Mouse (Mus musculus): ENCODE results near the gene Tsc22d1. TPM values are rescaled to one million over a fixed set of nuclear protein-coding genes. Genes with fewer than 3 reads are reported as not detected.

Gene Tsc22d1
- polyA plus RNA-seq, 1 experiment from 2014 or later, result 645 TPM

GRCm38 (mm10) chr14:76480507-76480906 lies 65.7 kb downstream of the Tsc22d1 start:
- Histone ChIP-seq H3K4me2 (no peak overlapping the region), H3K4me1 (ENCODE audit: insufficient read depth) (no peaks in the 10 kb centered on the region), H3K36me3 (ENCODE audit: insufficient read depth) (no peaks in the 10 kb centered on the region), H3K27ac (ENCODE audit: low read depth) (no peak overlapping the region), H3K4me3 (ENCODE audit: low read depth, low read length) (no peak overlapping the region), H3K9ac (no peak overlapping the region), H3K9me3 (ENCODE audit: low read depth, low read length) (no peaks in the 10 kb centered on the region), H3K27me3 (ENCODE audit: insufficient read depth, low read length) (no peaks in the 10 kb centered on the region)
- WGBS, result 79% methylated on average over 11 of the region's 11 CpGs
- ATAC-seq (ENCODE audit: insufficient read depth) (no peak), DNase-seq (no peak)
- TF ChIP-seq CTCF (IDR thresholded peaks at IDR 0.05; ENCODE audit: low read depth), result no peak

DNA sequence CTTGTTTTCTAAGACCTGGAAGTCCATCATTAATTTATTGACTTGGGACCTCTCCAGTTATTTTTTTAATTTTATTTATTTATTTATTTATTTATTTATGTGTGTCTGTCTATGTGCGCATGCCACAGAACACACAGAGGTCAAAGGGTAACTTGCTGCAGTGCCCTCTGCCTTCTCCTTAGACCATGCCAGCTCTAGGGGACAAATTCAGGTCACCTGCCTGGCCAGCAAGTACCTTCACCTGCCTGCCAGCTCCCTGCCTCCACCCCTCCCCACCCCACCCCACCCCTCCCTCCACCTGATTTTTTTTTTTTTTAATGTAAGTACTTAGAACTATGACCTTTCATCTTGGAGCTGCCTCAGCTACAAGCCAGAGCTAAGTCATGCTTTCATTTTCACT lies 68.9 kb downstream of the Tsc22d1 start:
- ATAC-seq (ENCODE audit: insufficient read depth), result no peak
- DNase-seq, result no peak
- no peaks in the 10 kb centered on the region for H3K9me3 ChIP-seq (ENCODE audit: low read depth, low read length)
- WGBS, result 88% methylated on average over 1 of the region's 1 CpGs
- no peak for TF ChIP-seq CTCF (IDR thresholded peaks at IDR 0.05; ENCODE audit: low read depth)
- no peak overlapping the region for H3K27ac ChIP-seq (ENCODE audit: low read depth)
- H3K4me3 ChIP-seq (ENCODE audit: low read depth, low read length), result no peak overlapping the region
- no peaks in the 10 kb centered on the region for H3K27me3 ChIP-seq (ENCODE audit: insufficient read depth, low read length)
- no peak overlapping the region for H3K9ac ChIP-seq
- no peaks in the 10 kb centered on the region for H3K36me3 ChIP-seq (ENCODE audit: insufficient read depth)
- no peaks in the 10 kb centered on the region for H3K4me1 ChIP-seq (ENCODE audit: insufficient read depth)
- no peak overlapping the region for H3K4me2 ChIP-seq

DNA sequence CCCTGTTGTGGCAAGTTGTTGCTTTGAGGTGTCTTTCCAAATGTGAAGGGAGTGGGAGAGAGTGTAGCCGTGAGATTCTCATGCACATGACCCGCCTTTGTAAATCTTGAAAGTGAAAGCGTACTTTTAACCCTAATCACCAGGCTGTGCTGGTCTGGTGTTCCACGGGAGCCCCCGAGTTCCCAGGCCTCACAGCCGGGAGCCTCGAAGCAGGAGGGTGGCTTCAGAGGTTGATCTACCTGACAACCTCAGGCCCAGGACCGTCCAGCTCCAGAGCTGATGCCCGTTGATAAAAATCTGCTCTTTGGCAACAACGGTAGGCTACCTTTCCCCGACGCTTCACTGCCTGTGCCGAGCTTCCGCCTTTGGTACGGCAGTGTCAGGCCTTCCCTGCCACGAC lies 72.8 kb downstream of the Tsc22d1 start:
- Histone ChIP-seq H3K9me3 (ENCODE audit: low read depth, low read length) (no peaks in the 10 kb centered on the region), H3K27ac (ENCODE audit: low read depth) (no peak overlapping the region), H3K36me3 (ENCODE audit: insufficient read depth) (no peaks in the 10 kb centered on the region), H3K4me1 (ENCODE audit: insufficient read depth) (no peaks in the 10 kb centered on the region), H3K9ac (no peak overlapping the region), H3K4me2 (no peak overlapping the region), H3K27me3 (ENCODE audit: insufficient read depth, low read length) (no peaks in the 10 kb centered on the region), H3K4me3 (ENCODE audit: low read depth, low read length) (no peak overlapping the region)
- no peak for DNase-seq
- ATAC-seq (ENCODE audit: insufficient read depth), result no peak
- no peak for TF ChIP-seq CTCF (IDR thresholded peaks at IDR 0.05; ENCODE audit: low read depth)
- 75% methylated on average over 16 of the region's 16 CpGs for WGBS

GRCm38 (mm10) chr14:76488101-76489044 lies 73.6 kb downstream of the Tsc22d1 start:
- peak overlapping the region; percentile 24; the same call in 1 of the 2 replicates for H3K27ac ChIP-seq (ENCODE audit: low read depth)
- H3K4me2 ChIP-seq, result no peak overlapping the region
- H3K36me3 ChIP-seq (ENCODE audit: insufficient read depth), result no peaks in the 10 kb centered on the region
- DNase-seq, result no peak
- 0 out of 2 replicates have a peak, but pooled peaks have one; percentile 35 for ATAC-seq (ENCODE audit: insufficient read depth)
- H3K9ac ChIP-seq, result no peak overlapping the region
- TF ChIP-seq CTCF (IDR thresholded peaks at IDR 0.05; ENCODE audit: low read depth), result peak; percentile 35; the same call in 1 of the 2 replicates
- H3K4me3 ChIP-seq (ENCODE audit: low read depth, low read length), result no peak overlapping the region
- 53% methylated on average over 18 of the region's 18 CpGs for WGBS
- H3K4me1 ChIP-seq (ENCODE audit: insufficient read depth), result no peaks in the 10 kb centered on the region
- H3K9me3 ChIP-seq (ENCODE audit: low read depth, low read length), result no peaks in the 10 kb centered on the region
- H3K27me3 ChIP-seq (ENCODE audit: insufficient read depth, low read length), result no peaks in the 10 kb centered on the region

- no peaks in the 10 kb centered on the region for H3K27me3 ChIP-seq (ENCODE audit: insufficient read depth, low read length)
- H3K4me2 ChIP-seq, result no peak overlapping the region
- 57% methylated on average over 2 of the region's 2 CpGs for WGBS
- H3K9ac ChIP-seq, result no peak overlapping the region
- ATAC-seq (ENCODE audit: insufficient read depth) (0 out of 2 replicates have a peak, but pooled peaks have one; percentile 39), DNase-seq (peak; percentile 63)
- H3K36me3 ChIP-seq (ENCODE audit: insufficient read depth), result 0 out of 2 replicates have a peak, but pooled peaks cover under 1% of the 10 kb centered on the region
- no peaks in the 10 kb centered on the region for H3K9me3 ChIP-seq (ENCODE audit: low read depth, low read length)
- no peak overlapping the region for H3K4me3 ChIP-seq (ENCODE audit: low read depth, low read length)
- H3K4me1 ChIP-seq (ENCODE audit: insufficient read depth), result no peaks in the 10 kb centered on the region
- no peak for TF ChIP-seq CTCF (IDR thresholded peaks at IDR 0.05; ENCODE audit: low read depth)
- H3K27ac ChIP-seq (ENCODE audit: low read depth), result no peak overlapping the region
Measured at GRCm38 (mm10) chr14:76489128-76489527, 74.4 kb downstream of the Tsc22d1 start.

DNA sequence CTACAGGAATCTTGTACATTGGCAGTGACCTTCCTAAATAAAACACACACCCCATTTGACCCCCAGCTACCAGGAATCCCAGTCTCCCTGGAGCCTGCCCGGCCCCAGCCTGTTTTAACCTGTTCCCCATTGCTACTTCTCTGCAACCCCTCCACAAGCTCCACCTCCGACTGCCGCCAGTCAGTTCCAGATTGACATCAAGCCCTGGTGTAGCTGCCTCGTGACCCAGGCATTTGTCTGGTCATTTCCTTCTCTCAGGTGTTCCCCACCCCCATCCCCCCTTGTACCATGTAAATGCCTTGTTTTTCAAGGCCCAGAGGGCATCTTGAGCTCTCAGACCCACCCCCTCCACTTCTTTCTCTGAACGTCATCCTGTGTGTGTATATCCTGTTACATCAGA lies 80.3 kb downstream of the Tsc22d1 start:
- TF ChIP-seq CTCF (IDR thresholded peaks at IDR 0.05; ENCODE audit: low read depth), result no peak
- no peaks in the 10 kb centered on the region for H3K9me3 ChIP-seq (ENCODE audit: low read depth, low read length)
- H3K36me3 ChIP-seq (ENCODE audit: insufficient read depth), result 0 out of 2 replicates have a peak, but pooled peaks cover 5% of the 10 kb centered on the region
- ATAC-seq (ENCODE audit: insufficient read depth) (no peak), DNase-seq (no peak)
- no peak overlapping the region for H3K4me2 ChIP-seq
- H3K4me1 ChIP-seq (ENCODE audit: insufficient read depth), result peaks cover 3% of the 10 kb centered on the region
- no peak overlapping the region for H3K4me3 ChIP-seq (ENCODE audit: low read depth, low read length)
- no peak overlapping the region for H3K27ac ChIP-seq (ENCODE audit: low read depth)
- H3K9ac ChIP-seq, result no peak overlapping the region
- H3K27me3 ChIP-seq (ENCODE audit: insufficient read depth, low read length), result no peaks in the 10 kb centered on the region
- WGBS, result 40% methylated on average over 5 of the region's 5 CpGs

- no peaks in the 10 kb centered on the region for H3K9me3 ChIP-seq (ENCODE audit: low read depth, low read length)
- H3K9ac ChIP-seq, result no peak overlapping the region
- TF ChIP-seq CTCF (IDR thresholded peaks at IDR 0.05; ENCODE audit: low read depth), result no peak
- 0 out of 2 replicates have a peak, but pooled peaks cover 5% of the 10 kb centered on the region for H3K36me3 ChIP-seq (ENCODE audit: insufficient read depth)
- H3K27me3 ChIP-seq (ENCODE audit: insufficient read depth, low read length), result no peaks in the 10 kb centered on the region
- WGBS, result 67% methylated on average over 9 of the region's 9 CpGs
- peaks cover 7% of the 10 kb centered on the region for H3K4me1 ChIP-seq (ENCODE audit: insufficient read depth)
- H3K4me2 ChIP-seq, result no peak overlapping the region
- no peak overlapping the region for H3K4me3 ChIP-seq (ENCODE audit: low read depth, low read length)
- no peak for DNase-seq
- ATAC-seq (ENCODE audit: insufficient read depth), result no peak
- no peak overlapping the region for H3K27ac ChIP-seq (ENCODE audit: low read depth)
Measured at GRCm38 (mm10) chr14:76497187-76497586, 82.4 kb downstream of the Tsc22d1 start.

Measured in lung, embryonic 14.5 days (tissue).